Mouse (Mus musculus) liver (tissue): ENCODE data around the gene Prrc2b.
A peak's percentile ranks its signal among the peaks of the same experiment; 100 is the strongest.

Experiments
- DNase-seq: peaks from one replicate; pipeline ENCODE4 v3.0.0-alpha.2; 2020; ENCODE audit warnings: mixed read lengths

The Prrc2b gene

DNA sequence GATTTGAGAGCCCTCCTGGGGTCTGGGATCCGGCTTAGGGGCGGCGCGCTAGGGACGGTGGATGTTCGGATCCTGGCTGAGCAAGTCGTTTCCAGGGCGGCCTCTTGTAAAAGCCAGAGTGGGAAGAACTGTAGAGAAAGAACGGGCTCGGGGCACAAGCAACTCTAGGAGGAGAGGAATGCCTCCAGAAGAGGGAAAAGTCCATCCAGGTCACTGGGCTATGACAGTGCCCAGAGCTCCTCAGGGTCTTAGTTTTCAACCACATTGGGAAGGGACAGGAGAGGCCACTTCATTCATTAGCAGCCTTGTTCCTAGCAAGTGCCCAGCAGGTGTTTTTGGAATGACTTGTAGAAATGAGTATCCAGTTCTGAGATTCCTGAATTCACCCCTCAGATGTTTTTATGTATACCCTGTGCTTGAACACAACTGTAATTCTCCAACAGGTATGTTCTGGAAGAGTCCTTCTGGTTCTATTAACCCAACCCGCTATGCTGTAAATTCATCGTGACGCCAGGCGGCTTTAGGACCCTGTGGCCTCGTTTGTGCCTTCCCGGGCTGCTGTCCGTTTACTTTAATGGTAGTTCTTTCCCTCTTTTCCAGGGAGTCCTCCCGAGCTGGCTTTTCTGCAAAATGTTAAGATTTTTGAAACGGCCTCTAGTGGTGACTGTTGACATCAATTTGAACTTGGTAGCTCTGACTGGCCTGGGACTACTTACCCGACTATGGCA is 86.0 kb downstream of the Prrc2b start:
- peak; percentile 57 for DNase-seq

DNA sequence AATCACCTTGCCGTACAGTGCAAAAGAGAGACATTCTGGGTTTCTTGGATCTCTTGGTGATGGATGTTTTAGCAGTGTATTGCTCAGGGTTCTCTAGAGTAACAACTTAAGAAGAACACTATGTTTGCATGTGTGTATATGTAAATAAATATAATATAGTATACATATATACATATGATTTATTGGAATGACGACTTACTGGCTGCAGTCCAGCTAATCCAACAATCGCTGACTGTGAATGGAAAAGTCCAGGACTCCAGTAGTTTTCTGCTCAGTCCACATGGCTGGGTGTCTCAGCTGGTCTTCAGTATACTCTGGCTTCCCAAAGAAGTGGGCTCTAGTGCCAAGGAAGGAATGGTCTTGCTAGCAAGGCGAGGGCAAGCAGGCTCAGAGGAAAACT is 86.7 kb downstream of the Prrc2b start:
- DNase-seq = no peak

DNA sequence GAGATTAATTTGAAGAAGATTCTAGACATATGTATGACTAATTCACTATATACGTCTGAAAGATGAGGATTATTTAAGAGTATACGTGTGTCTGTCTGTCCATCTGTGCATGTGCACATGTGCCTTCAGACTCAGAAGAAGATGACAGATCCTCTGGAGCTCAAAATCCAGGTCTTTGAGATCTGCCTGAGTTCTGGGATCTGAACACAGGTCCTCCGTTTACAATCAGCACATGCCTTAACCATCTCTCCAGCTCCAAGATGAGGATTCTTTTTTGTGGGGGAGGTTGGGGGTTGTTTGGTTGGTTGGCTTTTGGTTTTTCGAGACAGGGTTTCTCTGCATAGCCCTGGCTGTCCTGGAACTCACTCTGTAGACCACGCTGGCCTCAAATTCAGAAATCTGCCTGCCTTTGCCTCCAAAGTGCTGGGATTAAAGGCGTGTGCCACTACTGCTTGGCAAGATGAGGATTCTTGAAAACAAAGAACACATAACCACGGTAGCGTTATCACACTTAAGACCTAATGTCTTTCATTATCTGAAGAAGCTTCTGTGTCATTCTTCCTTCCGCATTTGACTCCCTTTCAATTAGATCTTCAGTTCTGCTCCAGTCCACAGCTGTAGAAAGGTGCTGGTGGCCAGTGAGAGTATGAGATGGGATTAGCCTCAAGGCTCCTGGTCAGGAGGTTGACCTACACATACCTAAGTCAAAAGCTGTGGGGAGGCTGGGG is 88.0 kb downstream of the Prrc2b start:
- DNase-seq = no peak

DNA sequence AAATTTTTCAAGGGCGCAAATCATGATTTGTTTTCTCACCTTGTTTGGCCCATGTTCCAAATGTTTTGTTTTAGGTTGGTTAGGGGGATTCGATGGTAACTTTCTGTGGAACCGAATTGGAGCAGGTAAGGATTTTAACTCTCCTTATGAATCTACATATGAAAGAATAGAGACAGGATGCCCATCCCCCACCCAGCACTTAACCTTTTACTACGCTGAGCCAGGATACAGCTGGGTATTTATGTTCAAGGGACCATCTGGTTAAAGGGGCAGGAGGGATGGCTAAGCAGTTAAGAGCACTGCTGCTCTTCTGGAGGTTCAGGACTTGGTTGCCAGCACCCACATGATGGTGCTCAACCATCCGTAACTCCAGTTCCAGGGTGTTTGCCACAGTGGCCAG is 89.7 kb downstream of the Prrc2b start:
- DNase-seq = no peak

DNA sequence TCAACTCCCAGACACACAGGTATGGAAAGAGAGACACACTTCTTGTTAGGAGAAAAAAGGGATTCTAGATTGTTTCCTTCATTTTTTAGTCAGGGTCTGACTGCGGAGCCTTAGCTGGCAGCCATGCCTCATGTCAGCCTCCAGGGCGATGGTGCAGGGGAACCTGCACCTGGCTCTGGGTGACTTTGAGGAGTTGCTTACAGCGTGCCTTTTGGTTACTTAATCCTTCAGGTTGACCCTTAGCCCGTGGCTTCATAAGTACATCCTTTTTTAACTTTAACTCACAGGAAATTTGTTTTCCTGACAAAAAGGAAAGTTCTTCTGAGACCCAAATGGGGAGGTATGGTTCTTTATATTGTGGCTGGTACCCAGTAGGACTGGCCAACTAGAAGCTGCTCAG is 92.1 kb downstream of the Prrc2b start:
- no peak for DNase-seq

DNA sequence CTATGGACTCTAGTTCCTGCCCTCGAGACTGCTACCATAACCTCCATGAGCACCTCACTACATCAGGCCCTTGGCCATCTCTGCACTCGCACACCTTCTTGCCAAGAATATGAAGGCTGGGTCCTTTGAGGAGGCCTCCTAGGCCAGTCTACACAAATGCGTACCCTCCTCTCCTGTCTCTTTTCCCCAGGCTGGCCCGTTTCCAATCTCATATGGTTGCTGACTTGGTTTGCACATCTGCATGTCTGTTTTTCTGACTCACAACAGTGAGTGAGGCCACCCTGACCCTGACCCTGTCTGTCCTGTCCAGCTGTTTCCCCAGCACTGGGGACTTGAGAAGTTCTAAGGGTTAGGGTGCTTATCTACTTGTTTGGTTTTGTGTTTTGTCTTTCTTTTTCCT is 95.9 kb downstream of the Prrc2b start:
- no peak for DNase-seq

DNA sequence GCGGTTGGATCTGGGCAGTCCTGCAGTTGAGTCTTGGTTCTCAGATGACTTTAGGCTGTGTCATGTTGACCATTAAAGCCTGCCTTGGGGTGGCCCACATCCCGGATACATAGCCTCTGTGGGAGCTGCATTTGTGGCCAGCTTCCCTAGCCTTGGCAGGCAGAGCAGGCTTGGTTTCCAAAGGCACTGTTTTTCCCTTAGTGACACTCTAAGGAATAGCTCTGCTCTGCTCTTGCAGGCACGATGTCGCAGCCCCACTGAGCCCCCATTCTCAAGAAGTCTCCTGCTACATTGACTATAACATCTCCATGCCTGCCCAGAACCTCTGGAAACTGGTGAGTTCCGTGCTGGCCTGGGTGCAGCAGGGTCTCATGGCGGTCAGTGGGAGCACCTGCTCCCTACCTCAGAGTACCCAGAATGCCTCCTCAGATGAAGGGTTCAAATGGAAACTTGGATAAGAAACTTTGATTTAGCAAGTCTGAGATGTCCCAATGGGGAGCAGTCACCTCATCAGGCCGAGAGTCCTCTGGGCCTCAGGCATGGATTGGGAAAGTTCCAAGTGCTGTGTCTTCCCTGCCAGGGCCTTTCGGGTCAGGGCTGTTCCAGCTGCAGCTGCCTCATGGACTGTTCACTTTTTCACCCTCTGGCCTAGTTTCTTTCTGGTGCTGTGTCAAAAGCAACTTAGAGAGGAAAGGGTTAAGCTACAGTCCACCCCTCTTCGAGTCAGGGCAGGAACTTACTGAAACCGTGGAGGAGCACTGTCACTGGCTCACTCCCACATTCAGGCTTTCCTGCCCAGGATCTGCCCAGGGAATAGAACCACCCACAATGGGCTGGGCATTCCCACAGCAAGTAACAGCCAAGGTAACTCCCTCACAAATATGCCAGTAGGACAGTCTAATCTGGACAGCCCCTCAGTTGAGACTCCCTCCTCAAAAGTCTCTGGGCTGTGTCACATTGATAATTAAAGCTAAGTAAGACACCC is 97.8 kb downstream of the Prrc2b start:
- no peak for DNase-seq

DNA sequence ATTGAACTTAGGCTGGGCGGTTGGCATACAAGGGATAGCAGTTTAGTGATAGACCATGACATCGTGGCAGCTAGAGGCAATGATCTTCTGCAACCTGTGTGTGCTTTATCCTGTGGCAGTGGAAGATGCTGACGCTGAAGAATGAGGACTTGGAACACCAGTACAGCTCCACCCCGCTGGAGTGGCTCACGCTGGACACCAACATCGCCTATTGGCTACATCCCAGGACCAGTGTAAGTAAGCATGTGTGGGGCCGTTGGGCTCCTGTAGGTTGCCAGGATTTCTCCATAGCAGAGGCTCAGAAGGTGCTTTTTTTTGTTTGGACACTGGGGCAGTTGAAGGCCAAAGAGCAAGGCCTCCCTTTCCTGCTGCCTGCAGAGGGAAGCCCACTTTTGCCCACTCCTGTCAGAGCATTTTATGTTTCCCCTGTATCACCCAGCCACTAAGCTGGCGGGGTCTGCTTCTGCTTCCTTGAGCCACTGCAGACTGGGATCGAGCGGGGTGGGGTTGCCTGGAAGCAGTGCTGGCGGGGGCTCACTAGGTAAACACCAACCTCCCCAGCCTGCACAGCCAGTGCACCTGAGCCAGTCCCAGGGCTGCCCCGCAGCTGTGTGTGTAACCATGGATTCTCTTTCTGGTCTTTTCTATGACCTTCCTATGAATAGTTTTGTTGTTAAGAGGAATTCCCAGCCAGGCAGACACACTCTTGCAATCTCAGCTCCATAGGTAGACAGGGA is 101.1 kb downstream of the Prrc2b start:
- no peak for DNase-seq

DNA sequence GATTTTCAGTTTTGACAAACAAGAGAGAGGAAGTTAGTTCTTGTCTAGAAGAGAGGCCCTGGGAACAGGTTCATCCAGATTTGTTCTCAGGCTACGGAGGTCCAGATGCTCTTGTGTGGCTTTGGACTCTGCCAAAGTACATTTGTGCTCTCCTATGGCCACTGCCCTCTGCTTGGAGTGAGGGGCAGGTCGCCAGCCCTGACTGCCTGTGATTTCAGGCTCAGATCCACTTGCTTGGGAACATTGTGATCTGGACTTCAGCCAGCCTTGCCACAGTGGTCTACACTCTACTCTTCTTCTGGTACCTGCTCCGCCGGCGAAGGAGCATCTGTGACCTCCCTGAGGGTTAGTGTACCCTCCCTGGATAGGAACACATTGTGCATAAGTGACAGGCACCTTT is 101.8 kb downstream of the Prrc2b start:
- no peak for DNase-seq

DNA sequence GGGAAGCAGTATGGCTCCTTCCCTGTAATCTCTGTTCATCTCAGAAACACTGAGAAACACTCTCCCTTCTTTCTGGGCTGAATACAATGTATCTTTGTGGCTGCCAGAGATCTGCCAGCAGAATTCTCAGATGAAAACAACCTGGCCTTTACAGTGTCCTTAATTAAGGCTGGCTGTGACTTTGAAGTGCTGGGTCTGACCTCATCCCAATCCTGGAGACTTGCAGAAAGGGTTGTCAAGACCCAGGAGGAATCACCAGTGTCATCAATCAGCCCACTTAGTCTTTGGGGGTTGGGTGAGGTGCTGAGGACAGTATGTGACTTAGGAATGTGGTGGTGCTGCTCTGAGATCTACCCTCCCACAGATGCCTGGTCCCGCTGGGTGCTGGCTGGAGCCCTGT is 102.5 kb downstream of the Prrc2b start:
- DNase-seq = no peak

DNA sequence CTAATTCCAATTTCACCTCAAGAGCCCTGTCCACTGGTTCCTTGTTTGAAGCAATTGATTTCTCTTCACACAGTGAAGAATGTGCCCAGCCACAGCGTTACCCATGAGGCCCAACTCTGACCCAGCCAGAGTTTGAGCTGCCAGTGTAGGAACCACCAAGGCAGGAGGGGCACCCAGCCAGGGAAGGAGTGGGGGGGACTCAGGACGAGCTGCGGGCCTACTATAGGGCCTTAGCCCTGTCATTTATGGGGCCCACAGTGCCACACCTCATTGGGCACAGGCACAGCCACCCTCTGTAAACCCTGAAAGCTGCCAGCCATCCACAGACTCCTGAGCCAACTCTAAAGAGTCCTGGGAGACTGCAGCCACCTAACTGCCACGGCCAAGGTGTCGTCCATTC is 103.7 kb downstream of the Prrc2b start:
- no peak for DNase-seq

DNA sequence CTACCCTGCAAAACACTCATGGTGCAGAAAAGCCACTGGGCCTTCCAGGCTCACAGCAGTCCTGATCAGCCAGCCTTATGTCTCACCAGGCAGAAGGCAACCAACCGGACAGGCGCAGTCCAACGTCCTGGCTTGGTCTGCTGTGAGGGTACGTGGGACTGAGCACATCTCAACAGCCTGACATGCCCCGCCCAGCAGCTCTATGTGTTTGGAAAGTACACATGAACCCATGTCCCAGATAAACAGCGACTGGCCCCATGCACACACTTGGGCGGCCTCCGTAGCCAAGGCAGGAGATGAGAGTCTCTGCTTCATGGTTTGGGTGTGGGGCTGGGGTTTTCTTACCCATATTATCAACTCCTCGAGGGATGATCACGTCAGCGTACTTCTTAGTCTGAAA is 105.4 kb downstream of the Prrc2b start:
- DNase-seq = no peak

DNA sequence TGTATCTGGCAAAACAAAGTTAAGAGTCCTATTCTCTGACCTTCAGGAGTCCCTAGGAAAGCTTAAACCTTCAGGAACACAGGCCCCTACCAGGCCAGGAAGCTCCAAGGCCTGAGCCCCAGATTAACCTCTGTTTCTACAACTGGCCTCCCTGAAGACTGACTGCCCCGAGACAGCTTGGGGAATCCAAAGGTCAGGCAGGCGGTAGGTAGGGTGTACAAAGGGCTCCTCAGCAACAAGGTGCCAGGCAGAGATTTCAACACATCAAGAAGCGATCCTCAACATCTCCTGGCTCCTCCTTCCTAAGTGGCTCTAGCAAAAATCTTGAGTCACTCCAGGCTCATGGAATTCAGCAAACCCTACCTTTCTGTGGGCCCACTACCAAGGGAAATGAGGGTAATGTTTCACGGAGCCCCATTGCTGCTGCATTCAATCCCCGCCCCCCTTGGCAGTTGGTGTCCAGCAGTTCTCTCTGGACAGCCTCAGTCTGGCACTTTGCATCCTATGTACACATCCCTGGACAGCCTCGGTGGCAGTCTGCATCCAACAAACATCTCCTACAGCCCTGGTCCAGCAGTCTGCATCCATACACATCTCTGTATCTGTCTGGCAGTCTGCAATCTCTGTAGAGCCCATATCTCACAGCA is 108.1 kb downstream of the Prrc2b start:
- DNase-seq = no peak

DNA sequence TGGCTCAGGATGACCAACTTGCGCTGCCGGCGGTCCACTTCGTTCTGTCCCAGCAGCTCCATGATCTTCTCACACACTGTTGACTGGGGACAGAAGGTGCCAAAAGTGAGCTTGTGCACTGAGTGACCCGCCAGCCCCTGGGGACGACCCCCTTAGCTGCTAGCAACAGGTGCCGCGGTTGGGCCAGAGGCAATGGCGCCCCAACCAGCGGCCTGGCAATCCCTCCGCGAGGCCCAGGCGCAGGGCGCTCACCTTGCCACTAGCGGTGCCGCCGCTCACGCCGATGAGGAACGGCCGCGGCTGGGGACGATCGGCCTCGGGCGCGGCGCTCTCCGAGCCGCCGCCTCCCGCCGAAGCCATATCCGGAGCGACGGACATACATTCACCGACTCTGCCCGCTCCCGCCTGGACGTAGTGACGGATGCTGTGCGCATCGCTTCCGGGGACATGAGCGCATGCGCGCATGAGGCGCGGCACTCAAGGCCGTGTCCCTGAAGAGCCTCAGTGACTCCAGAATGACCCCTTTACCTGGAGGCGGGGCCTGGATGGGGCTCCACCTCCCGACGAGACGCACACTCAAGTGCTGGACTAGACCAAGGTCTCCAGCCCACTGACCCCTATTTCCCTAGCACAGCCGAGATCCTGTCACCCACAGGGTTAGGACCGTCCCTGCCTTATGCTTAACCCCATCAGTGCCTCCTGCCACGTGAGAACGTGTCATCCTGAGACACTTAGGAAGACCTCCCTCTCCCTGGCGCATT is 109.0 kb downstream of the Prrc2b start, which contains the start of gene Uck1:
TSS of gene Uck1 (minus strand) at position 503 of the 761 bp plus-strand sequence.
- peak; percentile 95 for DNase-seq

DNA sequence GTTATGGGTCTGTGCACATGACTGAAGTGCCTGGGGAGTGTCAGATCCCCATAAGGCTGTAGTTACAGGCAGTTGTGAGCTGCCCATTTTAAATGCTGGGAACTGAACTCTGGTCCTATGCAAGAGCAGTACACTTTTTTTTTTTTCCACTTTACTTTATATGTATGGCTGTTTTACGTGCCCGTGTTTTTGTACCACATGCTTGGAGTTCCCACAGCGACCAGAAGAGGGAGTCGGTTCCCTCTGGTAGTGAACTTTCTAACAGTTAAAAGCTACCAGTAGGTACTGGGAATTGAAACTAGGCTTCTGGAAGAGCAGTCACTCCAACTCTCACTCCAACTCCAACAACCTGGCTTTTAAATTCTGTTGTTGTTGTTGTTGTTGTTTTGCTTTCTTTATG is 109.8 kb downstream of the Prrc2b start:
- DNase-seq = peak; percentile 76

DNA sequence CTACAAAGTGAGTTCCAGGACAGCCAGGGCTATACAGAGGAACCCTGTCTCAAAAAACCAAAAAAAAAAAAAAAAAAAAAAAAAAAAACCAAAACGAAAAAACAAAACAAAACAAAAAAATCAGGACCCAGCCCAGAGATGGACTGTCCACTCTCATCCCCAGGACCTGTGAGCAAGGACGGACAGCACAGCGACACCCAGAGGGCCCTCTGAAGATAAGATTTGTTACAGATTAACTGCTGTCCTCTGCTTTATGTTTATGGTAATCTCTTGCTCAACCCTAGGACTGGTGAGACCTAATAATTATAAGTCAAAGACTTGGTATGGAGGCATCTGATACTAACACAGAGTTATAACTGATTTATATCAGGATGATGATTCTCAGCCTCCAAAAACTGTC is 124.9 kb downstream of the Prrc2b start:
- DNase-seq = no peak

DNA sequence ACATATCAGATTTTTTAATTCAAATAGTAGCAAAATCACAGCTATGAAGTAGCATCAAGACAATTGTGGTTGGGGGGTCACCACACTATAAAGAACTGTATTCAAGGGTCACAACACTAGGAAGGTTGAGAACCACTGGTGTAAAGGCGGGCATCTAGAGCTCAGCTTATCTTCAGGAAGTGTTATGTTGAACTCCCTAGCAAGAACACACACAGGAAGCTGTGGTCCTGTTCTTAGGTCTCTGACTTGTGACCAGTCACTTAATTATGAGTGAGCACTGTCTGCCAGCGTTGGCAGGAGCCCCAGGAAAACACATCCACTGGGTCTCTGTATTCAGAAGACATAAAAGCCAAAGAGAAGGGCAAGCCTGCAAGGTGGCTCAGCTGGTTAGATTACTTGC is 131.4 kb downstream of the Prrc2b start:
- DNase-seq = no peak

DNA sequence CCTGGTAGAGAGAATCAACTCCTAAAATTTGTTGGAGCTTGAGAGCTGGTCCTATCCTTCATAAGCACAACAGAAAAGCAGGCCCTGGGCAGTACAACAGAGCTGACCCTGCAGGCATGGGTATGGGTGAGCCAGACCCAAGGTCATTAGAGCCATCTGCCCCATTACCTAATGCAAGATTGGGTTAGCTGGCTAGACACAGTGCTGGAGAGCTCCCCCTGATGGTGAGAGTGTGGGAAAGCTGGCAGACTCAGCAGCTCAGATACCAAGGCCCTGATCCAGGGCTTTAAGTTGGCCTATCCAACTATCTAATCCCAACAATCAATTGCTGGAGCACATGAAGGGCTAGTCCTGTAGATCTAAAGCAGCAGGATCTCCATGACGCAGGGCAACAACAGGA is 131.8 kb downstream of the Prrc2b start:
- DNase-seq = peak; percentile 64

DNA sequence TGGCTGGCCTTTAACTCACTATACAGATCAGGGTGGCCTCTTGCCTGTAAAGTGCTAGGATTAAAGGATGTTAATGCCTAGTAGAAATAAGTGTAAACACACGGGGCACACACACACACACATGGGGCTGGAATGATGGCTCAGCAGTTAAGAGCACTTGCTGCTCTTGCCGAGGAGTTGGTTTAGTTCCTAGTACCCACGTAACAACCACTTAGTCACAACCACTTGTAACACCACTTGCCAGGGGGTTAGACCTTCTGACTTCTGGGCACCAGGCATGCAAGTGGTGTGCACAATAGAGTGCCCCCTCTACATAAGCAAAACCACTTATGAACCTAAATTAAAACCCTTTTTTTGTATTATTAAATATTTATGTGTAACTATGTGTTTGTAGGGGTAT is 133.1 kb downstream of the Prrc2b start:
- no peak for DNase-seq
